Comparison of ENCODE assay signal across 11 mouse cellular contexts in the genomic region with DNA sequence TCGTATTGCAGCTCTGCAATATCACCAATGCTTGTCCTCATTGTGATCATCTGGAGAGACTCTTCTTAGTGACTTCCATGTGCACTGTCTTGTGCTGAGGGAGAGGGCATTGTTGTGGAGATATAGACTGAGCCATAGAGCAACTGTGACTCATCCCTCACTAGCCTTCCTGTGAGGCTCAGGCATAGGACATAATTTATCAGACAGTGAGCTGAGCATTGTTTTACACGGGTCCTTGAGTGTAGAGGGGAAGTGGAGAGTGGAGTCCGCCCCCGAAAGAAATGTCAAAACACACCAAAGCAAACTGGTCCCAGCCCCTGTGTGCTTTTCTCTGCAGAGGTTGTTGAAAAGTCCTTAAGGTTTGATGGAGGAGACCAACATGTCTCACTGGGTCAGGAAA.
"Had no signal": no experiment of that assay in that cellular context is flagged by ENCODE, and none has a peak within 500 bp of the region (broad histone marks: within the 10 kb centered on the region; RNA-seq: fewer than 3 reads in every experiment).

No protein-coding gene starts in this region.

- ATAC-seq: intestine, postnatal 0 days had no signal

- H3K4me2 ChIP-seq: liver, embryonic 13.5 days; midbrain, embryonic 11.5 days had no signal

- H3K4me3 ChIP-seq: left cerebral cortex, adult 2 months; liver, embryonic 13.5 days had no signal

- DNase-seq: layer of hippocampus, postnatal 36 days; liver, embryonic 13.5 days; lung, adult 2 months; lung, postnatal 14 days; lung, postnatal 4 days; midbrain, embryonic 14.5 days; thymus, adult 18-20 months; thymus, postnatal 36 days had no signal

- H3K9me3 ChIP-seq: liver, embryonic 13.5 days had no signal

- H3K36me3 ChIP-seq: liver, embryonic 13.5 days had no signal

- H3K9ac ChIP-seq: liver, embryonic 13.5 days had no signal

- H3K27ac ChIP-seq: left cerebral cortex, adult 2 months; liver, embryonic 13.5 days had no signal

- H3K4me1 ChIP-seq: liver, embryonic 13.5 days had no signal

- H3K27me3 ChIP-seq: liver, embryonic 13.5 days had no signal
